Mouse (Mus musculus) layer of hippocampus, adult 18-20 months (tissue): ENCODE results near the gene Fchsd2. TPM values are rescaled to one million over a fixed set of nuclear protein-coding genes. Genes with fewer than 3 reads are reported as not detected.

Experiments used
- total RNA-seq, 2 experiments: library from RNA; stranded (reverse); gene quantifications; 2 replicates each; pipeline ENCODE4 v1.2.3; 2021

Gene Fchsd2
- total RNA-seq, 2 experiments from 2014 or later: 32.7 to 33.8 TPM

Other genes with a start within 250 kb of the Fchsd2 start
- gene Relt, start 229.4 kb upstream of the Fchsd2 start, total RNA-seq: 10 to 100 TPM; 11.5 to 13.7 TPM
- gene Arhgef17, start 160.8 kb upstream of the Fchsd2 start, total RNA-seq: 100 to 1,000 TPM; 171 to 178 TPM
- gene P2ry6, start 118.2 kb upstream of the Fchsd2 start, total RNA-seq: 1 to 10 TPM; 2.9 to 3.9 TPM
- gene P2ry2, start 80.0 kb upstream of the Fchsd2 start, total RNA-seq: 1 to 10 TPM in 1 of 2 experiments, under 1 TPM in 1; 0.62 to 1.3 TPM
- gene Atg16l2, start 209.4 kb downstream of the Fchsd2 start, total RNA-seq: 10 to 100 TPM; 39.4 to 39.6 TPM
- gene Stard10, start 224.2 kb downstream of the Fchsd2 start, total RNA-seq: 10 to 100 TPM; 26.2 to 29.7 TPM